Mouse (Mus musculus) spleen, adult 2 months (tissue): Measurements from ENCODE around the gene Nos1ap.

ENCODE experiments used
- CTCF ChIP-seq: fragments of 200-500 bp; IDR thresholded peaks from 2 replicates; pipeline ENCODE4 v1.5.1; 2011; ENCODE audit warnings: mild to moderate bottlenecking, inconsistent platforms; ENCODE audit not compliant: insufficient read depth, insufficient read length, insufficient replicate concordance; ENCODE audit errors: extremely low read depth
- POLR2A ChIP-seq: fragments of 200-500 bp; IDR thresholded peaks from 2 replicates; pipeline ENCODE4 v1.6.1; 2011; ENCODE audit warnings: low read depth, low read length, inconsistent platforms

DNA sequence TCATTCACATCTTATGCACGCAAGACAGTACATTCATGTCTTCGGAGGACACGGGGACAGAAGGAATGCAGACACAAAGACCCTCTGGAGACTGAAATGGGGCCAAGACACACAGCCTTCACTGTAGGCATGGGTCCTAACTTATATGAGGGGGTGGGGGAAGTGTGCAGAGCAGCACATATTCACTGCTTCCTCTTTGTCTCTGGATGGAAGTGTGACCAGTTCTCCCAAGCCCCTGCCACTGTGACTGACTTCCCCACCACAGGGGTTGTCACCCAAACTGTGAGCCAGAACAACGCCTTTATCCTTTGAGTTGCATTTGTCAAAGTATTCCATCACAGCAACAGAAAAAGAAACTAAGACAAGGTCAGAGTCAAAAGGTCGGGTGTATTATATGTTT lies 7.3 kb downstream of the Nos1ap start:
- no peak for TF ChIP-seq POLR2A
- no peak for TF ChIP-seq CTCF
